Mouse (Mus musculus): ENCODE measurements around the gene Cdc6.

DNA sequence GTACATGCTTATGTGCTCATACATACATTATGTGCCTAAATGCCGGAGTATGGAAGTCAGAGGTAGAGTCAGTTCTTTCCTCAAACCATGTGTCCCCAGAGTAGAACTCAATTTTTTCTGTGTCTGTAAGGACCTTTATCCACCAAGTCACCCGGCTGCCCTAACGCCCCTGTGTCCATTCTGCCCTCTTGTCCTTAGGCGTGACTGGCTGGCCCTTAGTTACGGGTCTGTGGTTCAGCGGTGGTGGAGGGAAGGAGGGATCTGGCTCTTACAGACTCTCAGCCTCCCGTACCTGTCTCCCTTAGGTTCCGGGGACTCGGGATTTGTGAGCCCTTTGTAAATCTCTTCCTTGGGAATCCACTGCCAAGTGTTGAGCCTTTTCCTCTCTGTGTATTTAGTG is 30.6 kb upstream of the Cdc6 start:
- TF ChIP-seq POLR2A (IDR thresholded peaks at IDR 0.05; ENCODE audit: insufficient read depth, low read depth, low read length) (no peak), CTCF (IDR thresholded peaks at IDR 0.05) (no peak), EP300 (IDR thresholded peaks at IDR 0.05; ENCODE audit: insufficient read depth, low read depth, low read length) (no peak)

All from heart, adult 2 months (tissue).